Mouse (Mus musculus): ENCODE measurements at regions not wholly inside any gene's neighbourhood (a gene's known extent, or its start where the extent isn't known, plus 50 kb on each side); places are given as distances from the start of the nearest gene placed in this dataset.
A peak's percentile ranks its signal among the peaks of the same experiment; 100 is the strongest.

- no peak for DNase-seq
Measured at GRCm38 (mm10) chr2:27812946-27813345, 73.3 kb upstream of the Col5a1 start.

- peak; percentile 54 for DNase-seq
Measured at GRCm38 (mm10) chr2:27813370-27813769, 72.9 kb upstream of the Col5a1 start.

- peak; percentile 42 for DNase-seq
Measured at GRCm38 (mm10) chr2:27818656-27819055, 67.6 kb upstream of the Col5a1 start.

GRCm38 (mm10) chr2:27826826-27827225 is 59.4 kb upstream of the Col5a1 start:
- no peak for DNase-seq

- DNase-seq: no peak
Measured at GRCm38 (mm10) chr2:27827582-27827981, 58.6 kb upstream of the Col5a1 start.

GRCm38 (mm10) chr2:27828237-27828636 is 58.0 kb upstream of the Col5a1 start:
- DNase-seq: no peak

GRCm38 (mm10) chr2:27829551-27829950 is 56.7 kb upstream of the Col5a1 start:
- DNase-seq: no peak

GRCm38 (mm10) chr2:27834971-27835370 is 51.3 kb upstream of the Col5a1 start:
- no peak for DNase-seq

GRCm38 (mm10) chr2:27835758-27836460 is 50.3 kb upstream of the Col5a1 start:
- no peak for DNase-seq
